Comparison of ENCODE assay signal across 8 mouse cellular contexts in the genomic region with DNA sequence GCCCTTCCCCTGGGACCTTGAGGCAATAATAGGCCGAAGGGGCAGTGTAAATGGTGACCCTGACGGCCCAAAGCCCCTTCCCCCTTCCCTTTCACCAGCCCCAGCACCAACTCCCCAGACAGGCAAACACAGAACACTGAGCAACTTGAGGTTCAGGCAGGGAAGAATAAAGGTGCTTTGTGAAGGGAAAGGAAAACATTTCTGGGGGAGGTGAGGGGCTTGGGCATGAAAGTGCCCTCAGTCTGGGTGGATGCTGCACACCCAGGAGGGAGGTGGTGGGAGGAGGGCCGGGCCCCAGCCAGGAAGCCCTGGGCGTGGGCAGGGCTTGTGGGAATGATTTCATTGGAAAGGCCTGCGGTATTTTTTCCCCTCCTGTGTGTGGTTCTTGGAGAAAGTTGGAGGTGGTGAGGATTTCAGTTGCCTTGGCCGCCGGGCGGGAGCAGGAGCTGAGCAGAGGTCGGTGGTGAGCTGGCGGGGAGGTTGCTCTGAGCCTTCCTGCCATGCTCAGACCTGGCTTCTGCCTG. TPM values are rescaled to one million over a fixed set of nuclear protein-coding genes. Genes with fewer than 3 reads are reported as not detected.
DNase-seq lines count a peak whose midpoint lies in the region; TF ChIP-seq lines count a peak whose summit lies in the region.
"Had no signal": no experiment of that assay in that cellular context is flagged by ENCODE, and none has a peak within 500 bp of the region (broad histone marks: within the 10 kb centered on the region; RNA-seq: fewer than 3 reads in every experiment).

No protein-coding gene starts in this region.

- no peak for TF ChIP-seq CTCF in embryonic fibroblast, embryonic 13.5 days (IDR thresholded peaks at IDR 0.05; ENCODE audit: borderline replicate concordance, insufficient read depth, low read length)

- H3K27ac ChIP-seq in embryonic fibroblast, embryonic 13.5 days (ENCODE audit: insufficient read depth, low read length) = peak overlapping the region; percentile 92
- H3K27ac ChIP-seq: macrophage had no signal

- peak; percentile 54 for DNase-seq in right cerebral cortex, adult 18-20 months
- no peak for DNase-seq in right cerebral cortex, postnatal 4 days
- peak; percentile 39 to 49 for DNase-seq in heart, postnatal 10 days
- no peak for DNase-seq in thymus, postnatal 0 days (ENCODE audit: low spot score)
- DNase-seq in thymus, postnatal 10 days (ENCODE audit: low spot score in 2 of 2) = no peak

- TF ChIP-seq POLR2A in embryonic fibroblast, embryonic 13.5 days (IDR thresholded peaks at IDR 0.05; ENCODE audit: low read depth, low read length) = peak; percentile 95
- TF ChIP-seq POLR2A in myocyte (IDR thresholded peaks at IDR 0.05; ENCODE audit: insufficient read length, low read depth) = peak; percentile 99

- peak overlapping the region; percentile 27 for H3K4me3 ChIP-seq in embryonic fibroblast, embryonic 13.5 days (ENCODE audit: insufficient read depth, low read length)
- peak overlapping the region; percentile 58 for H3K4me3 ChIP-seq in myocyte

- H3ac ChIP-seq in myocyte (ENCODE audit: control insufficient read depth, insufficient read length) = no peak overlapping the region

- peaks cover 36% of the 10 kb centered on the region for H3K79me2 ChIP-seq in myocyte (ENCODE audit: control insufficient read depth, insufficient read depth)

- intact Hi-C loops in heart, postnatal 10 days (cut with DNase I) = loop anchor here (5.0 kb wide), 1 partner anchor 52 kb away; no protein-coding TSS in a partner anchor

- H3K36me3 ChIP-seq in myocyte (ENCODE audit: control insufficient read depth, insufficient read depth) = peaks cover 17% of the 10 kb centered on the region

- peaks cover 6% of the 10 kb centered on the region; the same call in 1 of the 2 replicates for H3K4me1 ChIP-seq in embryonic fibroblast, embryonic 13.5 days (ENCODE audit: control insufficient read depth, insufficient read depth, low read length)

- peak overlapping the region; percentile 70 for H3K4me2 ChIP-seq in myocyte (ENCODE audit: low read depth)

- H3K27me3 ChIP-seq in myocyte (ENCODE audit: control insufficient read depth, insufficient read depth, insufficient read length) = no peaks in the 10 kb centered on the region

TF ChIP-seq in myocyte, 11 proteins besides CTCF, POLR2A, EP300 and RAD21:
- TF ChIP-seq REST (IDR thresholded peaks at IDR 0.05; ENCODE audit: insufficient read depth, insufficient read length) (peak; percentile 41), CEBPB (IDR thresholded peaks at IDR 0.05; ENCODE audit: insufficient read depth, poor library complexity, severe bottlenecking) (no peak), MAX (IDR thresholded peaks at IDR 0.05; ENCODE audit: low read depth) (no peak), E2F4 (IDR thresholded peaks at IDR 0.05; ENCODE audit: insufficient read depth) (no peak), POLR2AphosphoS2 (IDR thresholded peaks at IDR 0.05; ENCODE audit: insufficient read length, low read depth) (peak; percentile 99), USF1 (IDR thresholded peaks at IDR 0.05; ENCODE audit: low read depth) (no peak)

RNA-seq across cellular contexts. Expression of a gene that starts 43.6 kb away (rescaled TPM):
- 130 and 134 TPM in 2 replicates for polyA plus RNA-seq in embryonic fibroblast, embryonic 13.5 days (2011; ENCODE audit: insufficient read length, low read depth, missing spikeins)
- total RNA-seq in heart, postnatal 10 days (2021) = 10 to 100 TPM; 85.6 to 93.7 TPM
- polyA plus RNA-seq in myocyte (2012; fragmentation: generic; extraction: Trizol) = 187 TPM
- polyA plus RNA-seq in thymus, postnatal 0 days (2015; fragmentation: Nextera tagmentation; extraction: Ambion mirVana) = 224 and 229 TPM in 2 replicates

Comparison
In these comparisons a context has a peak if more than half of its experiments do, and no peak if none do; other contexts are left out.
1. DNase-seq: peak in right cerebral cortex, adult 18-20 months (single experiment) and heart, postnatal 10 days (2 of 2); none in right cerebral cortex, postnatal 4 days (single experiment), thymus, postnatal 0 days (single experiment) and thymus, postnatal 10 days (0 of 2).